Mouse (Mus musculus): ENCODE measurements at regions not wholly inside any gene's neighbourhood (a gene's known extent, or its start where the extent isn't known, plus 50 kb on each side); places are given as distances from the start of the nearest gene placed in this dataset.

GRCm38 (mm10) chr4:55208386-55209345, 141.2 kb upstream of the Rad23b start:
- Histone ChIP-seq H3K4me3 (ENCODE audit: low read depth, low read length) (no peak overlapping the region), H3K27ac (replicated peaks; ENCODE audit: low read depth, low read length) (no peak overlapping the region; the same call in 1 of the 2 replicates), H3K9ac (ENCODE audit: low read length) (no peak overlapping the region), H3K9me3 (ENCODE audit: control insufficient read depth, low read length) (no peaks in the 10 kb centered on the region), H3K4me2 (ENCODE audit: low read depth, severe bottlenecking) (no peak overlapping the region; the same call in none of the 2 replicates), H3K36me3 (ENCODE audit: control insufficient read depth, insufficient read depth, low read length) (no peaks in the 10 kb centered on the region), H3K27me3 (ENCODE audit: control insufficient read depth, insufficient read depth, low read length) (no peaks in the 10 kb centered on the region), H3K4me1 (ENCODE audit: control insufficient read depth, insufficient read depth, low read length) (peaks cover 6% of the 10 kb centered on the region; the same call in 1 of the 2 replicates)
- WGBS: 9% methylated on average over 21 of the region's 21 CpGs
- peak; percentile 53 for DNase-seq (ENCODE audit: low spot score)
- ATAC-seq (ENCODE audit: insufficient number of reproducible peaks, low FRiP score, low TSS enrichment, low read depth): no peak

DNA sequence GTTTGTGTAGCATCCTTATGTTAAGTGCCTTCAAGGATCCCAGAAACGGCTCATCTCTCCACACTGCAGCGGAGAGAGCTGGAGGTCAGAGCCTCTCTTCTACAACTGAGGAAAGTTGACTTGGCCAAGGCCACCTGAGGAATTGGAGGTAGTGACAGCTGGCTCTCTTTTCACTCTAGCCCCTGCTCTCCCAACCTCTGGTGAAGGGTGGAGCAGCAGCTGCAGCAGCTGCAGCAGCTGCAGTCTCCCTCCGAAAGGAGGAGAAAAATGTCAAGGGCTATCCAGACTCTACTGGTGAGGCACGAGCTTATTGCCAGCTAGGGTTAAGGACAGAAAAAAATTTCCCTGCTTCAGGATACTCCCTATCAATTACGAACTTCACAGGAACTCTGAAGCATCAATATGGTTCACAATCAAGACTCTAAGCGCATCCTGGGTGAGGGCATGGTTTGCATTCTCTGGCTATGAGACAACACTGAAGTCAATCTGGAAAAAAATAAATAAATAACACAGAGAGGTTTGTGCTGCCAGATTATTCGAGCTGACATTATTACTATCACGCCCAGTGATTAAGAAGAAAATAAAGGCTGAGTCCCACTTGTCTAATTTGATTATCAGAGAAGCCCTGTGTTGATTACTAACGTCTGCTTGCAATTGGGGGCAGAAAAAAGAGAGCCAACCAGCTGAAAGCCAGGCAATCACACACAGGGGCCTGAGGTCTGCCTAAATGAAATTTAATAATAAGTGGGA, 134.2 kb upstream of the Rad23b start:
- Histone ChIP-seq H3K4me1 (ENCODE audit: control insufficient read depth, insufficient read depth, low read length) (no peaks in the 10 kb centered on the region), H3K4me3 (ENCODE audit: low read depth, low read length) (no peak overlapping the region), H3K36me3 (ENCODE audit: control insufficient read depth, insufficient read depth, low read length) (no peaks in the 10 kb centered on the region), H3K9ac (ENCODE audit: low read length) (no peak overlapping the region), H3K9me3 (ENCODE audit: control insufficient read depth, low read length) (no peaks in the 10 kb centered on the region), H3K27me3 (ENCODE audit: control insufficient read depth, insufficient read depth, low read length) (no peaks in the 10 kb centered on the region), H3K27ac (replicated peaks; ENCODE audit: low read depth, low read length) (no peak overlapping the region), H3K4me2 (ENCODE audit: low read depth, severe bottlenecking) (no peak overlapping the region)
- DNase-seq (ENCODE audit: low spot score): no peak
- no peak for ATAC-seq (ENCODE audit: insufficient number of reproducible peaks, low FRiP score, low TSS enrichment, low read depth)
- 62% methylated on average over 9 of the region's 9 CpGs for WGBS

- ATAC-seq (ENCODE audit: insufficient number of reproducible peaks, low FRiP score, low TSS enrichment, low read depth): no peak
- H3K9me3 ChIP-seq (ENCODE audit: control insufficient read depth, low read length): no peaks in the 10 kb centered on the region
- no peak overlapping the region for H3K27ac ChIP-seq (replicated peaks; ENCODE audit: low read depth, low read length)
- no peaks in the 10 kb centered on the region for H3K27me3 ChIP-seq (ENCODE audit: control insufficient read depth, insufficient read depth, low read length)
- H3K4me1 ChIP-seq (ENCODE audit: control insufficient read depth, insufficient read depth, low read length): no peaks in the 10 kb centered on the region
- no peak for DNase-seq (ENCODE audit: low spot score)
- H3K4me2 ChIP-seq (ENCODE audit: low read depth, severe bottlenecking): no peak overlapping the region
- H3K36me3 ChIP-seq (ENCODE audit: control insufficient read depth, insufficient read depth, low read length): no peaks in the 10 kb centered on the region
- 63% methylated on average over 6 of the region's 6 CpGs for WGBS
- no peak overlapping the region for H3K4me3 ChIP-seq (ENCODE audit: low read depth, low read length)
- no peak overlapping the region for H3K9ac ChIP-seq (ENCODE audit: low read length)
Observed at GRCm38 (mm10) chr4:55216175-55216545, 133.7 kb upstream of the Rad23b start.

DNA sequence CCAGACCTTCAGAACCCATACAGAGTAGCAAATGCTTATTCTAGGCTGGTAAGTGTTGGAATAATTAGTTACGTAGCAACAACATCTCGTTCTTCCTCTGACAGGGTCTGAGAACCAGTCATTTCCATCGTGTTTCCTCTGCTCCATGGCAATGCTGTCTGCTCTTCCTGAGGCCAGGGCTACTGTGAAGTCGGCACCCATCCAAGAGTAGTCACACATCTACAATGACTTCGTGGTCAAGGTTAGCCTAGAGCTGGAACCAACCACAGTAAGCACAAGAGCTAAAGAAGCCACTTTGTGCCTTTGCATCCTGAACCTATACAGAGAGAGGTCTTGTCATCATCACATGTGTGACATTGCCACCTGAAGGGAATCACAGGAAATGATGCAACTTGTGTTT, 124.1 kb upstream of the Rad23b start:
- H3K9me3 ChIP-seq (ENCODE audit: control insufficient read depth, low read length): no peaks in the 10 kb centered on the region
- H3K9ac ChIP-seq (ENCODE audit: low read length): no peak overlapping the region
- no peak overlapping the region for H3K4me2 ChIP-seq (ENCODE audit: low read depth, severe bottlenecking)
- no peak overlapping the region for H3K27ac ChIP-seq (replicated peaks; ENCODE audit: low read depth, low read length)
- no peak for ATAC-seq (ENCODE audit: insufficient number of reproducible peaks, low FRiP score, low TSS enrichment, low read depth)
- no peaks in the 10 kb centered on the region for H3K27me3 ChIP-seq (ENCODE audit: control insufficient read depth, insufficient read depth, low read length)
- H3K4me1 ChIP-seq (ENCODE audit: control insufficient read depth, insufficient read depth, low read length): no peaks in the 10 kb centered on the region
- H3K36me3 ChIP-seq (ENCODE audit: control insufficient read depth, insufficient read depth, low read length): no peaks in the 10 kb centered on the region
- WGBS: 82% methylated on average over 5 of the region's 5 CpGs
- DNase-seq (ENCODE audit: low spot score): no peak
- H3K4me3 ChIP-seq (ENCODE audit: low read depth, low read length): no peak overlapping the region

GRCm38 (mm10) chr4:55227394-55227793, 122.4 kb upstream of the Rad23b start:
- WGBS: 63% methylated on average over 3 of the region's 3 CpGs
- no peak overlapping the region for H3K4me3 ChIP-seq (ENCODE audit: low read depth, low read length)

DNA sequence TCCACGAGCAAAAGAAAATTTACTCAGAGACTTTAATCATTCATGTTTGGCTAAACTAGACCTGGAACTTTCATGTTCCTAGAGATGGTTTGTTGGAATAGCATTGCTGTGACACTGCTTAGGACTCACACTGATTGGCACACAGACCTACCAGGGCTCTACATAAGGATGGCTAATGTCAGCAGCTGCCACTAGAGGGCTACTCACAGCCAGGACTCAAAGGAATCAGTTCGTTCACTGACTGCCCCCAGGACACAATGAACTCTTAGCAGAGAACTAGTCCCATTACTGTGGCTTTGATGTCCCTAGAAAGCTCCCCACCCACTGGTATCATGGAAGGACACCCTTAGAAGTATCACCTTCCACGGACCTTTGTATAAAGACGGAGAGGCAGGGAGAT, 118.3 kb upstream of the Rad23b start:
- 29% methylated on average over 4 of the region's 4 CpGs for WGBS
- H3K27me3 ChIP-seq (ENCODE audit: control insufficient read depth, insufficient read depth, low read length): no peaks in the 10 kb centered on the region
- no peaks in the 10 kb centered on the region for H3K4me1 ChIP-seq (ENCODE audit: control insufficient read depth, insufficient read depth, low read length)
- no peaks in the 10 kb centered on the region for H3K36me3 ChIP-seq (ENCODE audit: control insufficient read depth, insufficient read depth, low read length)
- DNase-seq (ENCODE audit: low spot score) (peak; percentile 63), ATAC-seq (ENCODE audit: insufficient number of reproducible peaks, low FRiP score, low TSS enrichment, low read depth) (no peak)
- no peak overlapping the region for H3K9ac ChIP-seq (ENCODE audit: low read length)
- H3K27ac ChIP-seq (replicated peaks; ENCODE audit: low read depth, low read length): no peak overlapping the region
- H3K4me3 ChIP-seq (ENCODE audit: low read depth, low read length): no peak overlapping the region
- H3K9me3 ChIP-seq (ENCODE audit: control insufficient read depth, low read length): no peaks in the 10 kb centered on the region
- no peak overlapping the region for H3K4me2 ChIP-seq (ENCODE audit: low read depth, severe bottlenecking)

More at GRCm38 (mm10) chr4:55227394-55227793, 122.4 kb upstream of the Rad23b start:
- Histone ChIP-seq H3K4me2 (ENCODE audit: low read depth, severe bottlenecking) (no peak overlapping the region), H3K4me1 (ENCODE audit: control insufficient read depth, insufficient read depth, low read length) (no peaks in the 10 kb centered on the region), H3K27me3 (ENCODE audit: control insufficient read depth, insufficient read depth, low read length) (no peaks in the 10 kb centered on the region), H3K9me3 (ENCODE audit: control insufficient read depth, low read length) (no peaks in the 10 kb centered on the region), H3K36me3 (ENCODE audit: control insufficient read depth, insufficient read depth, low read length) (no peaks in the 10 kb centered on the region), H3K27ac (replicated peaks; ENCODE audit: low read depth, low read length) (no peak overlapping the region), H3K9ac (ENCODE audit: low read length) (no peak overlapping the region)
- no peak for DNase-seq (ENCODE audit: low spot score)
- no peak for ATAC-seq (ENCODE audit: insufficient number of reproducible peaks, low FRiP score, low TSS enrichment, low read depth)

DNA sequence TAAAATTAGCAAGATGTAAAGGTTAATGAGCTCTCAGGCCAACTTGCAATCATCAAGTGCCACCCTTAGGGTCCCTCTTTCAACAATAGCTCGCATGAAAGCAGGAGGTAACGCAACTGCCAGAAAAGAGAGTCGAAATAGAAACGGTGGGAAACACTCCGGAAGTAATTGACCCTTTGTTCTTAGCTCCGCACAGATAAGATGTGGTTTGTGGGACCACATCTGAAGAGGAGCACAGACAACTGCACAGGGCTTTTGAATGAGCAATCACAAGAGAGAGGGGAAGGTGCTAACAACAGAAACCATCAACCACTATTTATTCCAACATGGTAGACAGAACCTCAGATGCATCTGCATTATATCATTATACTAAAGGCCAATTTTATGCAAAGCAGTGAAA, 112.0 kb upstream of the Rad23b start:
- no peaks in the 10 kb centered on the region for H3K9me3 ChIP-seq (ENCODE audit: control insufficient read depth, low read length)
- H3K9ac ChIP-seq (ENCODE audit: low read length): no peak overlapping the region
- H3K27ac ChIP-seq (replicated peaks; ENCODE audit: low read depth, low read length): no peak overlapping the region
- no peaks in the 10 kb centered on the region for H3K4me1 ChIP-seq (ENCODE audit: control insufficient read depth, insufficient read depth, low read length)
- 85% methylated on average over 6 of the region's 6 CpGs for WGBS
- ATAC-seq (ENCODE audit: insufficient number of reproducible peaks, low FRiP score, low TSS enrichment, low read depth) (no peak), DNase-seq (ENCODE audit: low spot score) (no peak)
- H3K4me2 ChIP-seq (ENCODE audit: low read depth, severe bottlenecking): no peak overlapping the region
- H3K27me3 ChIP-seq (ENCODE audit: control insufficient read depth, insufficient read depth, low read length): no peaks in the 10 kb centered on the region
- H3K36me3 ChIP-seq (ENCODE audit: control insufficient read depth, insufficient read depth, low read length): no peaks in the 10 kb centered on the region
- no peak overlapping the region for H3K4me3 ChIP-seq (ENCODE audit: low read depth, low read length)

DNA sequence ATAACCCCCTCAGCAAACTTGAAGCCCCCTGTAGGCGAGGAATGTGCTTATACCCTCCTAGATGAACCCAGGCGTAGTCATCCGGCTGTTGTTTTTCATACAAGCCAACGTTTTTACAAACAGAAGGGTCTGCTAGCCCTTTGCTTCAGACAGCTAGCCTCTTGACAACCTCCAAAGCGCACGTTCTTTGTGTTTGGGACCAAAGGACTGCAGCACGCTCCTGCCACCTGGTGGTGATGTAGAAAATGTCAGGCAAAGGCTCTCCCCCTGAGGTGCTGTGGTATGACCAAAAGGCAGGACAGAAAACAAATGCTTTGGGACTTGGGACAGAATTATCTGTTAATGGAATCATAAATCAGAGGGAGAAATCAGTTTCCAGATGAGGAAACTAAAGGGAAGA, 109.4 kb upstream of the Rad23b start:
- no peaks in the 10 kb centered on the region for H3K9me3 ChIP-seq (ENCODE audit: control insufficient read depth, low read length)
- WGBS: 2% methylated on average over 7 of the region's 7 CpGs
- no peak overlapping the region for H3K9ac ChIP-seq (ENCODE audit: low read length)
- no peak overlapping the region for H3K4me2 ChIP-seq (ENCODE audit: low read depth, severe bottlenecking)
- H3K27ac ChIP-seq (replicated peaks; ENCODE audit: low read depth, low read length): no peak overlapping the region
- no peak overlapping the region for H3K4me3 ChIP-seq (ENCODE audit: low read depth, low read length)
- H3K27me3 ChIP-seq (ENCODE audit: control insufficient read depth, insufficient read depth, low read length): no peaks in the 10 kb centered on the region
- no peaks in the 10 kb centered on the region for H3K4me1 ChIP-seq (ENCODE audit: control insufficient read depth, insufficient read depth, low read length)
- DNase-seq (ENCODE audit: low spot score) (peak; percentile 88), ATAC-seq (ENCODE audit: insufficient number of reproducible peaks, low FRiP score, low TSS enrichment, low read depth) (no peak)
- no peaks in the 10 kb centered on the region for H3K36me3 ChIP-seq (ENCODE audit: control insufficient read depth, insufficient read depth, low read length)

Data from limb, embryonic 11.5 days (tissue).